Mouse (Mus musculus): ENCODE measurements around the gene Gramd2. TPM values are rescaled to one million over a fixed set of nuclear protein-coding genes. Genes with fewer than 3 reads are reported as not detected.

The Gramd2 gene
- polyA plus RNA-seq (2015; fragmentation: Nextera tagmentation; extraction: Ambion mirVana): 4.4 and 5.0 TPM in 2 replicates

DNA sequence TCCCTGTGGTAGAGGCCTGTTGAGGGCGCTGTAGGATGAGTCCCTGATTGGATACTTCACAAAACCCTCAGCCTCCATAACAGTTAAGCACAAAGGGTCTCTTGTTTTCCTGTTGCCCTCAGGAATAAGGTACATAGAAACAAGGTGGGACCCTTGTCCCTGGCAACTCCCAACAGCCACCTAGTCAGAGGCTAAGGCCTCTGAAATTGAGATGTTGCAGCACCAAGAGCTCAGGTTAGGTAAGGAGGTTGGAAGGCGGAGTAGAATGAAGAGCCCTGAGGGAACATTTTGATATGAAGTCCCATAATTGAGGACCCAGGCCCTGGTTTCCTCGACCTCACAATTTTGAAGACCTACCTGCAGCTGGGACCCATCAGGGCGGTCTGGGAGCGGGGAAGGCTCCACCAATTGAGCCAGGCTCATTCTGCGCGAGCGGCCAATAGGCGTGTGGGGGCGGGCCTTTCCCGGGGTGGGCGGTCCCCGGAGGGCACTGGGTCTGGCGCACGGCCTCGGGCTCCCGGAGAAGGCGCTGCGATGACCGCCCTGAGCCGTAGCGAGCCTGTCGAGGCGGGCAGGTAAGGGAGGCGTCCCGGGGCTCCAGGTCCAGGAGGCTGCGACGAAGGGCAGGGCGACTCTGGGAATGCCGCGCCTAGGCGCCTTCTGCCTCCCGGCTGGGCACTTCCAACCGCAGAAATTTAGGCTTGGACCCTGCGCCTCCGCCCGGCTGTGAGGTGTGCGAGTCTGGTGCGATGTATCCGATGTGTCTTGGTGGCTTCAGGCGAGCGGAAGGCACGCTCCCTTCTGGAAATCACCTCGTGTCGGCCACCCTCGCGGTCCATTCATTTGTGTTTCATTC lies at the start of gene Gramd2:
Gene Gramd2, plus strand, starts transcription at position 467 of the 856 bp plus-strand sequence.
- ATAC-seq (ENCODE audit: insufficient number of reproducible peaks, low FRiP score, low TSS enrichment, low read depth): peak; percentile 84
- Histone ChIP-seq H3K4me3 (peak within 1 kb of the TSS; percentile 53), H3K27ac (peak within 1 kb of the TSS; percentile 73), H3K9ac (peak within 1 kb of the TSS; percentile 40), H3K4me2 (peak within 1 kb of the TSS; percentile 95), H3K27me3 (peaks cover 13% of the 10 kb centered on the region), H3K4me1 (peaks cover 12% of the 10 kb centered on the region), H3K9me3 (no peaks in the 10 kb centered on the region), H3K36me3 (peaks cover 42% of the 10 kb centered on the region)
- WGBS: 2% methylated on average over 47 of the region's 47 CpGs

DNA sequence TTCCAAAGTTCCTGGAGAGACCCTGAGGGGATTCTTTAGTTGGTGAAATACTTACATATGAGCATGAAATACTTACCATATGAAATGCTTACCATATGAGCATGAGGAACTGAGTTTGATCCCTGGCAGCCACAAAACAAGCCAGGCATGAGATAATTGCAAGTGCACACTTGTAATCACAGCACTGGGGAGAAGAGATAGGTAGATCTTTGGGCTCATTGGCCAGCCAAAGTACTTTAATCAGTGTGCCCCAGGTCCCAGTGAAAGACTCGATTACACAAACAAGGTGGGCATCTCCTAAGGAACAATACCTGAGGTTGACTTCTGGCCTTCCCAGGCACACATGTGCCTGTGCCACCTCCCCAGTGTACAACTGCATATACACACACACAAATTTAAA lies 41.6 kb upstream of the Gramd2 start:
- Histone ChIP-seq H3K9ac (no peak overlapping the region), H3K4me1 (no peaks in the 10 kb centered on the region), H3K27ac (no peak overlapping the region), H3K4me3 (no peak overlapping the region), H3K9me3 (no peaks in the 10 kb centered on the region), H3K27me3 (no peaks in the 10 kb centered on the region), H3K4me2 (no peak overlapping the region), H3K36me3 (peaks cover 74% of the 10 kb centered on the region)
- WGBS: 89% methylated on average over 1 of the region's 1 CpGs
- ATAC-seq (ENCODE audit: insufficient number of reproducible peaks, low FRiP score, low TSS enrichment, low read depth): no peak

DNA sequence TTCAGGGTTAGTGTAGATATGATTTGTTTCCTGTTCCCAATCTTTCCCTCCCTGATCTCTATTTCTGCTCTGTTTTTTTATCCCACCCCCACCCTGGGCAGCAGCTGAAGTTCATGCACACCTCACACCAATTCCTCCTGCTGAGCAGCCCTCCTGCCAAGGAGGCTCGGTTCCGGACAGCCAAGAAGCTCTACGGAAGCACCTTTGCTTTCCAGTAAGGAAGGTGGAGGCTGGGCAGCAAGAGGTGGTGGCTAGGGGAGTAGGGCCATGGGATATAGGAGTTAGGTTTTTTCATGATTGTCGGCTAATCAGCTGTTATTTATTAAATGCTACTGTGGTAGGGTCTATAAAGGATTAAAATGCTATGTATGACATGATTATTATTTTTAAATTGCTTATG lies 40.0 kb upstream of the Gramd2 start:
- Histone ChIP-seq H3K27ac (no peak overlapping the region), H3K9ac (no peak overlapping the region), H3K36me3 (peaks cover 62% of the 10 kb centered on the region), H3K4me1 (no peaks in the 10 kb centered on the region), H3K4me2 (no peak overlapping the region), H3K27me3 (no peaks in the 10 kb centered on the region), H3K4me3 (no peak overlapping the region), H3K9me3 (no peaks in the 10 kb centered on the region)
- no peak for ATAC-seq (ENCODE audit: insufficient number of reproducible peaks, low FRiP score, low TSS enrichment, low read depth)
- 86% methylated on average over 4 of the region's 4 CpGs for WGBS

DNA sequence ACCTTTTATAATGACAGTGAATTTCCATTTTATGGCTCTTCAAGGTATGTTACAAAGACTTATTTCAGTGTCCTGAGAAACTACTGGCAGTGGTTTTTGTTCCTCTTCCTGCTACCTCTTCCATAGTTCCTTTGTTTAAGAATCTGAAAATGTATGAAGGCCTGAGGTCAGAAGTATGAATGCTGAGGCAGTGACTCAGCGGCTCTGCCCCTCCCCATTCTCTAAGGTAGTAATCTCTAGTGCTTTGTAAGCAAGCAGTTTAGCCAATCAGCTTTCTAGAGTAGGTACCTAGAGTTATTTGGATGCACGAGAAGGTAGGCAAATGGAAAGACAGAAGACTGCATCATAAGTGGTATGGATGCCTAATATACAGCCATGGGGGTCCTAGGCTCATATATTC lies 38.6 kb upstream of the Gramd2 start:
- no peak for ATAC-seq (ENCODE audit: insufficient number of reproducible peaks, low FRiP score, low TSS enrichment, low read depth)
- peaks cover 58% of the 10 kb centered on the region for H3K36me3 ChIP-seq
- no peak overlapping the region for H3K4me3 ChIP-seq
- no peak overlapping the region for H3K4me2 ChIP-seq
- H3K4me1 ChIP-seq: no peaks in the 10 kb centered on the region
- 78% methylated on average over 2 of the region's 2 CpGs for WGBS
- H3K9ac ChIP-seq: no peak overlapping the region
- H3K27ac ChIP-seq: no peak overlapping the region
- no peaks in the 10 kb centered on the region for H3K9me3 ChIP-seq
- no peaks in the 10 kb centered on the region for H3K27me3 ChIP-seq

DNA sequence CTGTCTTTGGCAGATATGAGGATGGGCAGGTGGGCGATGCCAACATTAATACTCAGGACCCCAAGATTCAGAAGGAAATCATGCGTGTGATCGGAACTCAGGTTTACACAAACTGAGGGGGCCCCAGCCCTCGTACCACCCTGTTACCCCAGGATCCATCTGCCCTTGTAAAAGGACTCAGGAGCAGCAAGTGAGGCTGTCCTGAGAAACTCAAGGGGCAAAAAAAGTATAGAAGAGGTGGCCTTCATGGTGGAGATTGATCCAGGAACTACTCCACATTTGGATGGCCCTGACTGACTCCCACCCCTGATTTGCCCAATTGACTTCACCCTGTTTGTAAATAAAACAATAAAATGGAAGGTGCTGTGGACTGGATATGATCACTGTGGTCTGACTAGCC lies 30.0 kb upstream of the Gramd2 start:
- Histone ChIP-seq H3K36me3 (peaks cover 40% of the 10 kb centered on the region), H3K9ac (no peak overlapping the region), H3K27ac (no peak overlapping the region), H3K9me3 (no peaks in the 10 kb centered on the region), H3K27me3 (no peaks in the 10 kb centered on the region), H3K4me3 (no peak overlapping the region), H3K4me2 (no peak overlapping the region), H3K4me1 (no peaks in the 10 kb centered on the region)
- no peak for ATAC-seq (ENCODE audit: insufficient number of reproducible peaks, low FRiP score, low TSS enrichment, low read depth)
- 96% methylated on average over 4 of the region's 4 CpGs for WGBS

DNA sequence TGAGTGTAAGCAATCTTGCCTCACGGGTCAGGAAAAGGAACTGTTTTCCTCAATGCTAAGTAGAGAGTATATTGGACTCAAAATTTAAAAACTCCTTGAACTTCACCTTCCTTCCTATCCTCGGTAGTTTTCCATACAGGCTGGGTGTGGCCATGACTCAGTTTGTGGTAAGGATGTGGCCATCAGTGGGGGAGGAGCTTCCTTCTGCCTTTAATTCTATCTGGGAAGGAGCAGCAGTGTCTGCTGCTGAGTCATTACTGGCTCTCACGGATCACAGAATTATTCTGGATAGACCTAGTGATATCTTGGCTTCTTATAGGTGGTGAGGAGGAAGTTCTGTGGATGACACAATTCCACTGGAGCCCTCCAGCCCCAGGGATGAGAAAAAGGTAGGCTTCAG lies 26.6 kb upstream of the Gramd2 start:
- Histone ChIP-seq H3K36me3 (peaks cover 27% of the 10 kb centered on the region), H3K9me3 (no peaks in the 10 kb centered on the region), H3K9ac (no peak overlapping the region), H3K4me3 (no peak overlapping the region), H3K27me3 (no peaks in the 10 kb centered on the region), H3K27ac (no peak overlapping the region), H3K4me2 (no peak overlapping the region), H3K4me1 (peaks cover 9% of the 10 kb centered on the region)
- ATAC-seq (ENCODE audit: insufficient number of reproducible peaks, low FRiP score, low TSS enrichment, low read depth): no peak
- WGBS: 20% methylated on average over 3 of the region's 3 CpGs

DNA sequence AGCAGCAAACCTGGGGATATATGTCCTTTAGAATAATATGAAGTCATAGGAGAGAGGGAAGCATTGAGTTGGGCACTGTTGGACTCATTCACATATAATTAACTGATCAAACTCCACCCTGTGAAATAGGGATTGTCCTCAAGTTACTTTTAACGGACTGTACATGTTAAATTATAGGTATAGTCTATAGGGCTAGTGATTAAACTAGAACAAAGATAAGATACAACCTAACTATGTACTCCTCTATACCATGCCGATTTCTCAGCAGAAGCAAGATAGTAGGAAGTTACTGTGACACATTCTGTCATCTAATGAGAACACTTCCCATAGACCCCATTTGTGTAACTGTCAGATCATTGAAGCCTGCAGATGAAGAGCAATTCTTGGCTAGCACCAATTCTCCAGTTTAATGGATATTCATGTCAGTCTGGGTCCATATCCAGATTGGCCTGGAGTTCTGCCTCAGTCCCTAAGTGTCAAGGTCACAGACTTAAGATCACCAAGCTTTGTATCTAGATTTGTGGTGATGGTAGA lies 25.4 kb upstream of the Gramd2 start:
- H3K27ac ChIP-seq: no peak overlapping the region
- WGBS: 86% methylated on average over 2 of the region's 2 CpGs
- no peak overlapping the region for H3K4me2 ChIP-seq
- no peak for ATAC-seq (ENCODE audit: insufficient number of reproducible peaks, low FRiP score, low TSS enrichment, low read depth)
- H3K9me3 ChIP-seq: no peaks in the 10 kb centered on the region
- H3K36me3 ChIP-seq: peaks cover 16% of the 10 kb centered on the region
- H3K4me1 ChIP-seq: peaks cover 19% of the 10 kb centered on the region
- no peaks in the 10 kb centered on the region for H3K27me3 ChIP-seq
- H3K4me3 ChIP-seq: no peak overlapping the region
- no peak overlapping the region for H3K9ac ChIP-seq

DNA sequence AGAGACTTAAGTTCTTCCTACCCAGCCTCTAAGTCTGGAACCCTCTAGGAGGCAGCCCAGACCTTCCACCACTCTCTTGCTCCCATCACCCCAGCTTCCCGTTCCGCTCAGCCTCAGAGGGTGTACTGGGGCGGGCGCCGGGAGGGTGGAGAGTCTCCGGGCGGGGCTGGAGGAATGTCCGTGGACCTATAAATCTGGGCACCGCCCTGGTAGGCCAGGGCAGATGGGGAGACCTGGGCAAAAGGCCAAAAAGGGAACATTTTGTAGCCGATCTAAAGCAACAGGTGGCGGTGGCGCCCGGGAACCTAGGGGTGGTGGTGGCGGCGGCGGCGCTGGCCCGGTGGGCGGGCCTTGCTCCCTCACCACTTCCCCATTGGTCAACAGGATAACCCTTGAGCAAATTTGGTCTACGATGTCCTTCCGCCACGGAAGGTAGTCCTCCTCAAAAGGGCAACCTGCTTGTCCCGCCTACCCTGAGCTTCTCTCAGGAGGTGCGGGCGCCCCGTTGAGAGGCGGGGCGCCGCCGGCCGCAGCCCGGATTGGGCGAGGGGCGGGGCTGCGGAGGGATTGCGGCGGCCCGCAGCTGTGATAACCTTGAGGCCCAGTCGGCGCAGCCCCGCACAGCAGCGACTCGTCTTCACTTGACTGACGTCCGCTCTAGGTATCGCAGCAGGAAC lies 23.8 kb upstream of the Gramd2 start, which contains the start of gene Pkm:
Gene Pkm, plus strand, starts transcription at position 411 of the 677 bp plus-strand sequence.
- Histone ChIP-seq H3K9ac (peak within 1 kb of the TSS; percentile 75), H3K27ac (peak within 1 kb of the TSS; percentile 96), H3K4me1 (peaks cover 35% of the 10 kb centered on the region), H3K9me3 (no peaks in the 10 kb centered on the region), H3K36me3 (peaks cover 11% of the 10 kb centered on the region), H3K27me3 (no peaks in the 10 kb centered on the region), H3K4me3 (peak within 1 kb of the TSS; percentile 78), H3K4me2 (peak within 1 kb of the TSS; percentile 52)
- WGBS: under 1% methylated on average over 46 of the region's 46 CpGs
- ATAC-seq (ENCODE audit: insufficient number of reproducible peaks, low FRiP score, low TSS enrichment, low read depth): peak; percentile 90

DNA sequence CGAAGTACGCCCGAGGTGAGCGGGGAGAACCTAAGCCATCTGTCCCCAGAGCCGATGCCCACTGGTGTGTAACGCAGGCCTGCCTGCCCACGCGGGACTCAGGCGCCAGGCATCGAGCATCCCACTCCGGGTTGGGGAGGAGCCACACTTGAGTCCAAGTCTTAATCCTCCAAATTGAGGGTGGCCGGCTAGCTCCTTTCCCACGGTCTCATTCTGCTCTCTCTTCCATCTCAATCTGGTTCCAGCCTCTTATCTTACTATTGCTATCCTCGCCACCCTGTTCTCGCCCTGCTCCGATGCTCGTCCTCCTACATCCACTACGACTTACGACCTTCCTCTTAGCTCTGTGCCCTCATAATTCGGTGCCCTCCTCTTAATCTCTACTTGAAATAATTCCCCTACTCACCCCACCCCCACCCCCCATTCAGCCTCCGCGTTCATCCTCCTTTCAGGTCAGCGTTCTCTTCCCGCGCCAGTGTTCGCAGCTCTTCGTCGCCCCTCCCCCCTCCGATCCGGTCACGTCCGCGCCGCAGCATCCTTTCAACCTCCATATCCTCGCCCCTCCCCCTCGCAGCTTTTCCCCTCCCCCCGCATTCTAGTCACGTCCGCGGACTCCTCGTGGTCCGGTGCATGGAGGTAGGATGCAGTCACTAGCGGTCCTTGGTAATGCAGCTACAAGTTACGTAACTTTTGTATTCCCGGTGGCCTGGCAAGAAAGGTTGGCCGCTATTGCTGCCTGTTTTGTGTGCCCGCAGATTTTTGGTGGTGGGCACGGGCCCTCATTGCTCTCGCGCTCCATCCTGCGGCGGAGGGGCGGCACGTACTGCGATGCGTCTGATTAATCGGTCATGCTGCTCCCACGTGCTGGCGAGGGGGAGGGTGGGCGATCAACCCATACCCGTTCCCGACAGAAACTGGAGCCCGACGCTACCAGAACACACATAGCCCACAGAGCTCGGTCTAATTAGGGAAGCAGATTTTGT lies 23.0 kb upstream of the Gramd2 start:
- peaks cover 41% of the 10 kb centered on the region for H3K4me1 ChIP-seq

DNA sequence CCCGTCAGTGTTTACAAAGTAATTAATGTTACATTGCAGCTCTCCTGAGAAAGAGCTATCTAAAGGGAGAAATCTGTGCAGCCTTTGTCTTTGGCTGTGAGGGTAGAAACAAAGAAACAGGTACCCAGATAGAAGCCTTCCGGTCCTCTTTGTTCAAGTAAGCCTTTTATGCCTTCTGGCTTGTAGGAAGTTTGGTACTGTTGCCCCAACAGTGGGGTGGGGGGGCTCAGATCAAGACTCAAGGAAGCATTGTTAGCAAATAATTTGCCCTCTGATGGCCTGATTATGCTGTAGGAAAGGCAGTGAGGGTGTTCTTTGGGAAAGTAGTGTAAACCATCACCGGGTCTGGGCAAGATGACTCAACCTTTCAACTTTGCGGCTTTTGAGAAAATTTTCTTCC lies 21.8 kb upstream of the Gramd2 start:
- Histone ChIP-seq H3K9ac (peak overlapping the region; percentile 7; the same call in 1 of the 2 replicates), H3K27ac (peak overlapping the region; percentile 96), H3K36me3 (peaks cover 24% of the 10 kb centered on the region), H3K27me3 (no peaks in the 10 kb centered on the region), H3K4me1 (peaks cover 43% of the 10 kb centered on the region), H3K4me2 (peak overlapping the region; percentile 52), H3K4me3 (peak overlapping the region; percentile 78), H3K9me3 (no peaks in the 10 kb centered on the region)
- WGBS: 8% methylated on average over 4 of the region's 4 CpGs
- ATAC-seq (ENCODE audit: insufficient number of reproducible peaks, low FRiP score, low TSS enrichment, low read depth): no peak

More for the DNA sequence above, 23.0 kb upstream of the Gramd2 start:
- Histone ChIP-seq H3K9me3 (no peaks in the 10 kb centered on the region), H3K9ac (peak overlapping the region; percentile 75), H3K27ac (peak overlapping the region; percentile 96), H3K27me3 (no peaks in the 10 kb centered on the region), H3K36me3 (peaks cover 13% of the 10 kb centered on the region), H3K4me3 (peak overlapping the region; percentile 78), H3K4me2 (peak overlapping the region; percentile 52)
- ATAC-seq (ENCODE audit: insufficient number of reproducible peaks, low FRiP score, low TSS enrichment, low read depth): no peak; the same call in 1 of the 2 replicates
- WGBS: under 1% methylated on average over 65 of the region's 65 CpGs

All from limb, embryonic 15.5 days (tissue).